Mouse (Mus musculus) brown adipose tissue, adult 24 weeks (tissue): ENCODE measurements around the gene Serp1. TPM values are rescaled to one million over a fixed set of nuclear protein-coding genes. Genes with fewer than 3 reads are reported as not detected.
"Not testable (repeated sequence)": the region's sequence is repeated elsewhere in the genome, so short reads cannot be mapped to it uniquely, and the experiment has no call there.

Source experiments
- H3K27ac ChIP-seq: fragments of 200-500 bp; replicated peaks from 2 replicates; pipeline ENCODE4 v1.5.1; 2012; ENCODE audit warnings: low read depth, mild to moderate bottlenecking, low read length
- H3K4me1 ChIP-seq: fragments of 200-500 bp; 2 replicates; pipeline ENCODE4 v1.6.1; 2012; ENCODE audit warnings: low read length, mixed read lengths; ENCODE audit not compliant: control insufficient read depth, insufficient read depth, insufficient read length
- H3K4me3 ChIP-seq: fragments of 200-500 bp; 2 replicates; pipeline ENCODE4 v1.5.1; 2012; ENCODE audit warnings: low read depth, mild to moderate bottlenecking, low read length, moderate library complexity; ENCODE audit not compliant: insufficient read depth
- polyA plus RNA-seq: library from polyadenylated mRNA; stranded (reverse); fragments of >200 nt; gene quantifications from 2 replicates; pipeline ENCODE4 v1.2.4, GENCODE M21; 2012; ENCODE audit not compliant: missing spikeins, insufficient read depth, insufficient read length

The Serp1 gene
- polyA plus RNA-seq, 1 experiment: 75.3 TPM

DNA sequence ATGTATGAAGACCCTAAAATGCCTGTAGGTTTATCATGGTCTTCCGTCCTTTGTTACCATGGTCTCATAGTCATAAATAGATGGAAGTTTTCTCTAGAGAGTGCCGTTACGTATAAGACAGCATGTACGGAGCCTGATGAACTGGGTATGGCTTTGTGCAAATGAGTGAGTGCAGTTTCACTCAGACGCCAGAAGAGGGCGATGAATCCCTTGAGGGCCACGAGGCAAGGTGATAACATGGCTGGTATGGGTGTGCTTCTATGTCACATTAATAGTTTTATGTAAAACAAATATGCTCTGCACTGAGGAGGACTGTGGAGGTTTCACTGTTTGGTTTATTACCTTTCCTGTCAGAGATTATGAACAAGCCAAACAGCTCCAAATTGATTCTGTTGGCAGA, 39.8 kb downstream of the Serp1 start:
- no peak overlapping the region for H3K27ac ChIP-seq
- H3K4me3 ChIP-seq: no peak overlapping the region
- H3K4me1 ChIP-seq: no peaks in the 10 kb centered on the region

DNA sequence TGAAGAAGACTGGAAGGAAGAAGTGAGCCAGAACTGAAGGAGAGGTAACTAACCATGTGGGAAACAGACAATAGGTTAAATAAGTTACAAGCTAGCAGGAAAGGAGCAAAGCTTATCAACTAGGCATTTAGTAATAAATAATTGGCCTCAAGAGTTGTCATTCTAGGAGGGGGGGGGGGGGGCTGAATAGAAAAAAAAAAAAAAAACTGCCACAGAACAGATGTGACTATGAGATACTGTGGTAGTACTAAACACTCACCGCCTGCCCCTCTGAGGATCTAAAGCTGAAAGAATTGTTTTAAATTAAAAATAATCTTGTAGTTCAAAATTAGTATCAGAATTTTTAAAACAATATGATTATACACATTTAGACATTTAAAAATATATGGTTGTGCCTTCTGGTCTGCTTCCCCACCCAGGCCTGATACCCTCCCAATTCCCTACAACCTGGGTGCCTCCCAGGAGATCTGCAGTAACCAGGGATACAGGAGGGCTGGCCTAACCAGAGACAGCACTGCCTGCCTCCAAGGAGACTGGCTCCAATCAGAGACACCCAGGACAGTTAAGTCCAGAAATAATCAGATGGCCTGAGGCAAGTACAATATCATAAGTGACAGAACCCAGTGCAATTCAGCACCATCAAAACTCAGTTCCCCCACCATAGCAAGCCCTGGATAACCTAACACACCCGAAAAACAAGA, 46.8 kb downstream of the Serp1 start:
- Histone ChIP-seq H3K4me3 (no peak overlapping the region), H3K4me1 (no peaks in the 10 kb centered on the region), H3K27ac (no peak overlapping the region)

DNA sequence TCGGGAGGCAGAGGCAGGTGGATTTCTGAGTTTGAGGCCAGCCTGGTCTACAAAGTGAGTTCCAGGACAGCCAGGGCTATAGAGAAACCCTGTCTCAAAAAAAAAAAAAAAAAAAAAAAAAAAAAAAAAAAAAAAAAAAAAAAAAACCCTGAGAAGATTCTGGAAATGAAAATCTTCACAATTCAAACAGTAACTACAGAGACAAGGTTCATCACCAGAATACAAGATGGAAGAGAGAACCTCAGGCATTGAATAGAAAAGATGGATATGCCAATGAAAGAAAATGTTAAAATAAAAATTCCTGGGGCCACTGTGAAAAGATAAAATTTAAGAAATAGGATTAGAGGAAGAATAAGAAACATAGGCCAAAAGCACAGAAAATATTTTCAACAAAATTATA, 50.4 kb downstream of the Serp1 start:
- H3K4me3 ChIP-seq, H3K4me1 ChIP-seq, H3K27ac ChIP-seq: not testable (repeated sequence)

Other genes with a start within 250 kb of the Serp1 start
- gene Tsc22d2, start 111.2 kb downstream of the Serp1 start, polyA plus RNA-seq: 11.3 and 12.0 TPM in 2 replicates
- 45.7 and 62.6 TPM in 2 replicates for gene Eif2a, start 71 bp downstream of the Serp1 start, polyA plus RNA-seq
- 117 and 122 TPM in 2 replicates for gene Selenot, start 50.7 kb upstream of the Serp1 start, polyA plus RNA-seq
- gene Erich6, start 111.3 kb upstream of the Serp1 start, polyA plus RNA-seq: not detected in 2 replicates
- 3.3 and 5.4 TPM in 2 replicates for gene Siah2, start 166.5 kb upstream of the Serp1 start, polyA plus RNA-seq